Mouse (Mus musculus): ENCODE results near the gene Dpp6. TPM values are rescaled to one million over a fixed set of nuclear protein-coding genes. Genes with fewer than 3 reads are reported as not detected.

Dpp6 gene
- polyA plus RNA-seq, 1 experiment from 2014 or later = 22.8 TPM

- Histone ChIP-seq H3K27ac (no peak overlapping the region), H3K4me2 (replicated peaks) (no peak overlapping the region), H3K27me3 (replicated peaks) (no peaks in the 10 kb centered on the region), H3K4me3 (no peak overlapping the region), H3K36me3 (no peaks in the 10 kb centered on the region), H3K4me1 (0 out of 2 replicates have a peak, but pooled peaks cover 6% of the 10 kb centered on the region), H3K9me3 (no peaks in the 10 kb centered on the region), H3K9ac (no peak overlapping the region)
- 89% methylated on average over 7 of the region's 7 CpGs for WGBS
- no peak for ATAC-seq (ENCODE audit: low FRiP score, low read depth)
Observed at GRCm38 (mm10) chr5:26907151-26907550, 90.1 kb downstream of the Dpp6 start.

GRCm38 (mm10) chr5:26908612-26909011 lies 91.6 kb downstream of the Dpp6 start:
- no peak overlapping the region for H3K4me2 ChIP-seq (replicated peaks)
- H3K4me1 ChIP-seq = 0 out of 2 replicates have a peak, but pooled peaks cover 6% of the 10 kb centered on the region
- no peak overlapping the region for H3K9ac ChIP-seq
- ATAC-seq (ENCODE audit: low FRiP score, low read depth) = no peak
- H3K9me3 ChIP-seq = no peaks in the 10 kb centered on the region
- H3K36me3 ChIP-seq = no peaks in the 10 kb centered on the region
- no peak overlapping the region for H3K27ac ChIP-seq
- no peaks in the 10 kb centered on the region for H3K27me3 ChIP-seq (replicated peaks)
- H3K4me3 ChIP-seq = no peak overlapping the region
- WGBS = 68% methylated on average over 4 of the region's 4 CpGs

GRCm38 (mm10) chr5:26910353-26910752 lies 93.3 kb downstream of the Dpp6 start:
- Histone ChIP-seq H3K4me3 (no peak overlapping the region), H3K36me3 (no peaks in the 10 kb centered on the region), H3K4me2 (replicated peaks) (no peak overlapping the region), H3K27me3 (replicated peaks) (no peaks in the 10 kb centered on the region), H3K4me1 (no peaks in the 10 kb centered on the region), H3K9ac (no peak overlapping the region), H3K9me3 (no peaks in the 10 kb centered on the region), H3K27ac (no peak overlapping the region)
- ATAC-seq (ENCODE audit: low FRiP score, low read depth) = no peak

GRCm38 (mm10) chr5:26911965-26912364 lies 95.0 kb downstream of the Dpp6 start:
- ATAC-seq (ENCODE audit: low FRiP score, low read depth) = no peak
- Histone ChIP-seq H3K36me3 (no peaks in the 10 kb centered on the region), H3K4me2 (replicated peaks) (no peak overlapping the region), H3K27me3 (replicated peaks) (no peaks in the 10 kb centered on the region), H3K9ac (no peak overlapping the region), H3K9me3 (no peaks in the 10 kb centered on the region), H3K27ac (no peak overlapping the region), H3K4me3 (no peak overlapping the region), H3K4me1 (no peaks in the 10 kb centered on the region)
- WGBS = 82% methylated on average over 3 of the region's 3 CpGs

GRCm38 (mm10) chr5:26918763-26919162 lies 101.8 kb downstream of the Dpp6 start:
- H3K27me3 ChIP-seq (replicated peaks) = no peaks in the 10 kb centered on the region
- H3K4me3 ChIP-seq = no peak overlapping the region
- ATAC-seq (ENCODE audit: low FRiP score, low read depth) = no peak
- H3K27ac ChIP-seq = no peak overlapping the region
- H3K4me1 ChIP-seq = no peaks in the 10 kb centered on the region
- H3K36me3 ChIP-seq = no peaks in the 10 kb centered on the region
- no peaks in the 10 kb centered on the region for H3K9me3 ChIP-seq
- H3K4me2 ChIP-seq (replicated peaks) = no peak overlapping the region
- WGBS = 92% methylated on average over 3 of the region's 3 CpGs
- H3K9ac ChIP-seq = no peak overlapping the region

DNA sequence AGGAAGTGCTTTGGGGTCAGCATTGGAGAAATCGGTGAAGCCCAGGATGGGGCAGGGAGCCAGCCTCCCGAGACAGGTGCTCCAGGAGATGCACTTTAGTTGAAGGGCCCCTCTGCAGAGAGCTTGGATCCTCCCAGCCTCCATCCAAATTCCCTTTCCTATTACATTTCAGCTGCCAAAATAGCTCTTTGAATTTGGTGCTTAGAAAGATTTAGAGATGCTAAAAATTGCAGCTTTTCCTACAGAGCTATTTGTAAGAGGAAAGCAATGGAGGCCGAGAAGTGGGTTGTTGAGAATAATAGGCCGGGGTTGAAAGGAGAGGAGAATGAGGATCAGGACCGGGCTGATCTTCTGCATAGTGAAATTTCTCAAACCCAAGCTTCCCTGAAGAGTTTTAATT lies 107.5 kb downstream of the Dpp6 start:
- H3K4me2 ChIP-seq (replicated peaks) = no peak overlapping the region
- ATAC-seq (ENCODE audit: low FRiP score, low read depth) = no peak
- no peaks in the 10 kb centered on the region for H3K27me3 ChIP-seq (replicated peaks)
- WGBS = 86% methylated on average over 5 of the region's 5 CpGs
- H3K4me3 ChIP-seq = no peak overlapping the region
- H3K4me1 ChIP-seq = no peaks in the 10 kb centered on the region
- H3K9me3 ChIP-seq = no peaks in the 10 kb centered on the region
- H3K27ac ChIP-seq = no peak overlapping the region
- H3K36me3 ChIP-seq = no peaks in the 10 kb centered on the region
- H3K9ac ChIP-seq = no peak overlapping the region

- Histone ChIP-seq H3K36me3 (no peaks in the 10 kb centered on the region), H3K27ac (no peak overlapping the region), H3K4me1 (no peaks in the 10 kb centered on the region), H3K4me3 (no peak overlapping the region), H3K27me3 (replicated peaks) (no peaks in the 10 kb centered on the region), H3K9me3 (no peaks in the 10 kb centered on the region), H3K4me2 (replicated peaks) (no peak overlapping the region), H3K9ac (no peak overlapping the region)
- 57% methylated on average over 3 of the region's 3 CpGs for WGBS
- no peak for ATAC-seq (ENCODE audit: low FRiP score, low read depth)
Observed at GRCm38 (mm10) chr5:26932413-26933122, 115.6 kb downstream of the Dpp6 start.

DNA sequence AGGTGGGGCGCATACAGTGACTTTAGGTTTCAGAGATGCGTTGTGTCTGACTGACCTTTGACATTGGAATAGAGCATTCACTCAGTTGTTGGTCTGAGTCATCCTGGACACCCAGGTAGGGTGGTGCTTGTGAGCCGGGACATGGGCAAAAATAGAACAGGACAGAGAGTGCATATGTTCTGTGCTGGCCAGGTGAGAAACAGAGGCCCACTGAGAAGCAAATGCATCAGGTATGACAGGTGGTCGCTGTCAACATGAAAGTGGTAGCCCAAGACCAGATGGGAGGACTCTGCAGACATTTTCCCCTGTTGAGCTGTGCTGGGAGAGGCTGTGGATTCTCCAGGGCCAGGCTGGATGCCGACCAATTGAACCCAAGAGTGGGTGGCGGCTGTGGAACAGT lies 117.9 kb downstream of the Dpp6 start:
- H3K4me1 ChIP-seq = no peaks in the 10 kb centered on the region
- H3K27ac ChIP-seq = no peak overlapping the region
- H3K36me3 ChIP-seq = no peaks in the 10 kb centered on the region
- H3K27me3 ChIP-seq (replicated peaks) = no peaks in the 10 kb centered on the region
- ATAC-seq (ENCODE audit: low FRiP score, low read depth) = no peak
- no peaks in the 10 kb centered on the region for H3K9me3 ChIP-seq
- no peak overlapping the region for H3K4me3 ChIP-seq
- no peak overlapping the region for H3K9ac ChIP-seq
- H3K4me2 ChIP-seq (replicated peaks) = no peak overlapping the region
- 89% methylated on average over 6 of the region's 6 CpGs for WGBS

GRCm38 (mm10) chr5:26941471-26941870 lies 124.5 kb downstream of the Dpp6 start:
- no peaks in the 10 kb centered on the region for H3K27me3 ChIP-seq (replicated peaks)
- no peak overlapping the region for H3K4me3 ChIP-seq
- no peak for ATAC-seq (ENCODE audit: low FRiP score, low read depth)
- 82% methylated on average over 5 of the region's 5 CpGs for WGBS
- no peak overlapping the region for H3K4me2 ChIP-seq (replicated peaks)
- H3K4me1 ChIP-seq = no peaks in the 10 kb centered on the region
- no peak overlapping the region for H3K9ac ChIP-seq
- H3K36me3 ChIP-seq = no peaks in the 10 kb centered on the region
- no peaks in the 10 kb centered on the region for H3K9me3 ChIP-seq
- H3K27ac ChIP-seq = no peak overlapping the region

DNA sequence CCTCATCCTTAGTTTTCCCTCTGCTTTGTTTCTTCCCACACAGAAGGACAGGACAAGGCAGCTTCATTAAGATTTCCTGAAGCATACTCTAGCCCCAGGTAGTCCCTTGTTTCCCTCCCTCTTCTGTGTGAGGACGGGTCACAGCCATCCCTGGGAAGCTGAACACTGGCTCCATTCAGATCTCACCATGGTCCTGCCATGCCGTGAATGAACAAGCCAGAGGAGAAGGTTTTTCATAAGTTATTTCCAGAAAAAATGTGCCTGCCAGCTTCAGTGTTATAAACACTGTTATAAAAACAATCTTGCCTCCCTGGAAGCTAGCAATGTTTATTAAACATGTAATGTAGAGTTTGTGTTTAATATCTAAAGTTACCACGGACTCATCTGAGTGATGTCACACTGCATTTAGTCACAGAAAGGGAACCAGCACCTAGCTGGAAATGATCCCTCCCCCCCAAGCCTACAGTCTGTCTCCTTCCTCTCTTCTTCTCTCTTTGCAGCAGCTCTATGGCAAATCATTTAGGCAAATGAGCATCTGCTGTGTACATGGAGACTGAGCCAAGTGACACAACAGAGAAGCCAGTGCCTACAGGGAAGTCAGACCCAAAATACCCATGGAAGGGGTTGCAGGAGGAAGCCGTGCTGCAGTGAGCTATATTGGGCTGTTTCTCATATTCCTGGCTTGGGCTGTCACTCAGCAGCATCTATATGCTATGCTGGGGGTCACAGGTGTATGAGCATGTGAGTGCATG lies 128.3 kb downstream of the Dpp6 start:
- H3K9ac ChIP-seq = no peak overlapping the region
- no peak for ATAC-seq (ENCODE audit: low FRiP score, low read depth)
- no peaks in the 10 kb centered on the region for H3K4me1 ChIP-seq

DNA sequence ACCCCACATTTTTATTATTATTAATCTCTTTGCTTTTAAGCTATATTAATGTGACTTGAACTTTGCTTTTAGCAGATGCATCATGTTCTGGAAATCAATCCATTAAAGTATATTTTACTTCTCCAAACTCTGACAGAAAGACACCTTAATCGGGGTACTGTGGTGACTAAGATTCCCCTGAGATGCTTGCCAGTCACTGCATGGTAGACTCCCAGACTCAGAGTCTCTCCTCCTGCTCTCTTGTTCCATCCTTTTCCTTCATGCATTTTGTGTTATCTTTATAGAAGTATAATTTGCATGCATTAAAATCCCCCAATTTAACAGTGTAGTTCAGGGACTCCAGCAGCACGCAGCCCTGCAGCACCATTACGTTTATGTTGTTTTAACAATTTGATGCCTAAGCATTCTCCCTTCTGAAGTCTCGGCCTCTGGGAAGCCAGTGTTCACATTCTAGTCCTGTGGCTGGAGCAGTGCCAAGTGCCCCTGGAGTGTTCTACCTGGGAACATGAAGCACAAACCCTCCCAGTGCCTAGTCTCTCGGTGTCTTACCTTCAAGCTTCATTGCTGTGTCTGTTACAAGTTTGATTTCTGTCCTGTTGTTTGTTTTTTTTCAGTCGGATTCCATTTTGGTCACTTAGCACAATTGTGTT lies 153.1 kb downstream of the Dpp6 start:
- H3K9me3 ChIP-seq = no peaks in the 10 kb centered on the region
- no peaks in the 10 kb centered on the region for H3K4me1 ChIP-seq
- H3K36me3 ChIP-seq = no peaks in the 10 kb centered on the region
- no peak overlapping the region for H3K9ac ChIP-seq
- H3K27ac ChIP-seq = no peak overlapping the region
- no peaks in the 10 kb centered on the region for H3K27me3 ChIP-seq (replicated peaks)
- ATAC-seq (ENCODE audit: low FRiP score, low read depth) = no peak
- H3K4me3 ChIP-seq = no peak overlapping the region
- no peak overlapping the region for H3K4me2 ChIP-seq (replicated peaks)
- WGBS = 74% methylated on average over 6 of the region's 6 CpGs

More for the DNA sequence above, 128.3 kb downstream of the Dpp6 start:
- Histone ChIP-seq H3K36me3 (no peaks in the 10 kb centered on the region), H3K4me3 (no peak overlapping the region), H3K27me3 (replicated peaks) (no peaks in the 10 kb centered on the region), H3K9me3 (no peaks in the 10 kb centered on the region), H3K27ac (no peak overlapping the region), H3K4me2 (replicated peaks) (no peak overlapping the region)
- 64% methylated on average over 4 of the region's 4 CpGs for WGBS

DNA sequence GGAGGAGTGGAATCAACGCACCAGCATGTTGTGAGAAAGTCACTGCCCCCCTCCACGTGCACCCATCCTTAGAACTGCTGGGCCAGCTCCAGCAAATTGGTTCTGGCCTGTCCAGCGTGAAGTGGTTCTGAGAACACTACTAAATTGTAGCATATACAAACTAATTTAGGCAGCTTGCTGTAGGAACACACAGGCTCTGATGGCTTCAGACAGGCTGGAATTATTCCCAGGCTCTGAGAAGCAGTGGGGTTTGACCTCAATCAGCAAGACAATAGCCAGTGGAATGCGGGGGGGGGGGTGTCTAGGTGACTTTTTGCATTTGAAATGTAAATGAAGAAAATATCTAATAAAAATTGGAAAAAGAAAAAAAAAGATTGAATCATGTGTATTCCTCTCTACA lies 156.2 kb downstream of the Dpp6 start:
- H3K27ac ChIP-seq = no peak overlapping the region
- no peak for ATAC-seq (ENCODE audit: low FRiP score, low read depth)

More for the DNA sequence above, 156.2 kb downstream of the Dpp6 start:
- no peaks in the 10 kb centered on the region for H3K36me3 ChIP-seq
- no peak overlapping the region for H3K4me3 ChIP-seq
- no peak overlapping the region for H3K4me2 ChIP-seq (replicated peaks)
- no peaks in the 10 kb centered on the region for H3K4me1 ChIP-seq
- no peaks in the 10 kb centered on the region for H3K9me3 ChIP-seq
- no peaks in the 10 kb centered on the region for H3K27me3 ChIP-seq (replicated peaks)
- H3K9ac ChIP-seq = no peak overlapping the region
- 27% methylated on average over 4 of the region's 4 CpGs for WGBS

All from neural tube, embryonic 12.5 days (tissue).